Mouse (Mus musculus) kidney, adult 2 months (tissue): ENCODE results near the gene Kcnq1. TPM values are rescaled to one million over a fixed set of nuclear protein-coding genes. Genes with fewer than 3 reads are reported as not detected.

Experiments
- DNase-seq: peaks from one replicate; pipeline ENCODE4 v3.0.0; 2021
- H3K27ac ChIP-seq: fragments of 200-500 bp; 2 replicates; pipeline ENCODE4 v1.5.1; 2012; ENCODE audit warnings: low read depth, low read length, control low read depth, inconsistent platforms; ENCODE audit not compliant: insufficient read depth
- H3K27me3 ChIP-seq: fragments of 200-500 bp; replicated peaks from 2 replicates; pipeline ENCODE4 v1.6.1; 2012; ENCODE audit warnings: mild to moderate bottlenecking, moderate library complexity, low read length, inconsistent platforms; ENCODE audit not compliant: control insufficient read depth, insufficient read depth
- H3K36me3 ChIP-seq: fragments of 200-500 bp; 2 replicates; pipeline ENCODE4 v1.6.1; 2012; ENCODE audit warnings: mild to moderate bottlenecking, moderate library complexity, low read length, inconsistent platforms; ENCODE audit not compliant: control insufficient read depth, insufficient read depth
- H3K4me1 ChIP-seq: fragments of 200-500 bp; 2 replicates; pipeline ENCODE4 v1.6.1; 2011; ENCODE audit warnings: low read length; ENCODE audit not compliant: control insufficient read depth, insufficient read depth
- H3K4me3 ChIP-seq: fragments of 200-500 bp; 2 replicates; pipeline ENCODE4 v1.5.1; 2011; ENCODE audit warnings: mild to moderate bottlenecking, low read depth, low read length, control low read depth; ENCODE audit not compliant: insufficient read depth
- CTCF ChIP-seq: fragments of 200-500 bp; conservative IDR thresholded peaks from 2 replicates; pipeline ENCODE4 v1.5.1; 2011; ENCODE audit warnings: low read depth, mild to moderate bottlenecking, control low read depth, low read length, moderate library complexity, mixed read lengths; ENCODE audit not compliant: insufficient read depth, insufficient read length
- POLR2A ChIP-seq: fragments of 200-500 bp; IDR thresholded peaks from one replicate; pipeline ENCODE4 v1.6.1; 2011; ENCODE audit warnings: low read depth, low read length, control low read depth
- WGBS: fragments of 180-500 bp; shearing (Covaris S2); methylation state at CpG from one replicate; pipeline ENCODE4 v1.1.7; 2018; 5-methylcytosine and 5-hydroxymethylcytosine counted together
- polyA plus RNA-seq: library from polyadenylated mRNA; depleted of rRNA; stranded (reverse); fragments of >200 nt; gene quantifications from 2 replicates; pipeline ENCODE4 v1.2.3, GENCODE M21; 2012

Kcnq1 gene
- polyA plus RNA-seq, 1 experiment, result 24.0 TPM

DNA sequence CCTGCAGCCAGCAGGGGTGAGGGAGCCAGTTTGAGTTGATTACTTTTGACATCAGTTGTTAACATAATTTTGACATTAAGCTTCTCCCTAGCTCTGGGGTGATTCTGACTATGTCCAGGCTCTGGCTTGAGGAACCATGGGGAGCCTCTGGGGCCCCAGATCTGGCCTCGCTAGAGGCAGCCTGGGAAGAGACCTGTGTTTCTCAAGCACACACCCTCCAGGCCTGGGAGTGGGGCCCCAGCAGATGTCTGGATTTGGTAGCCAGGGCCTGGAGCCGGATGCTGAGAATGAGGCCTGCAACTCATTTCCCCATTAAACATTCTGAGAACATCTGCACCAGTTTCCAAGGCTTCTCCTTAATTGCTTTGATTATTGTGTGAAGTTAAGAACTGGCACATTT is 145.0 kb downstream of the Kcnq1 start:
- Histone ChIP-seq H3K4me3 (no peak overlapping the region), H3K36me3 (peaks cover 2% of the 10 kb centered on the region; the same call in 1 of the 2 replicates), H3K4me1 (no peaks in the 10 kb centered on the region), H3K27ac (no peak overlapping the region), H3K27me3 (no peaks in the 10 kb centered on the region)
- DNase-seq, result no peak
- WGBS, result 97% methylated on average over 2 of the region's 2 CpGs
- TF ChIP-seq CTCF (no peak), POLR2A (no peak)

DNA sequence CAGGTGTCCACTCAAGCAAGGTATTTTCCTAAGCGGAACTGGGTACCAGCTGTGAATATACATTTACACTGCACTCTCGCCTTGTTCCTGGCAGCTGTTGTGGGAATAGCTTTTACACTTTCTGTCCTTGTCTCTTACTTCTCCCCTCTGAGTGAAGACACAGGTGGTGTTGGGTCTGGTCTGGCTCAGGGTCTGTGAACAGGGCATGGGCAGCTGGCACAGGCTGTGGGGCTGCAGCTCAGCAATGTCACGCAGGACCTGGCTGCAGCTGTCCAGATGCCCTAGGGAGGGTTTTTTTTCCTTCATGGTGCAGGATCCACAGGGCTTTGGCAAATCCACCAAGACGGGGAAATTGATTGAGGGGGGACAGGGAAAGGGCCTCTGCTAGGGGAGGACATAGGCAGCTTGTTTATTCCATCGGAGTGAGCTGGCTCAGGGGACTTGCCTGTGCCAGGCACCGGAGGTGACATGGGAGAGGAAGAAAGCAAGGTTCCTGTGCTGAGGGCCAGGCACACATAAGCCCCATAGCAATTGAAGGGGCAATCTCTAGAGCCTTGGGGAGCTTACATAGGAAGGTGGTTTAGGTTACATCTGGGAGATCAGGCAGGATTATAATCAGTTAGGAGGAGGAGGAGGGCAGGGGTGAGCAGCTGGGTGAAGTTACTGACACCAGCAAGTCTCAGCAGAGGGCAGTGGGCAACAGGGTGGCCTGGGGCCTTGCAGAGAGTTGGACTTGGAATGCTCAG is 147.1 kb downstream of the Kcnq1 start:
- DNase-seq, result no peak
- H3K27me3 ChIP-seq, result no peaks in the 10 kb centered on the region
- WGBS, result 85% methylated on average over 6 of the region's 6 CpGs
- H3K4me1 ChIP-seq, result no peaks in the 10 kb centered on the region
- peaks cover 2% of the 10 kb centered on the region; the same call in 1 of the 2 replicates for H3K36me3 ChIP-seq
- TF ChIP-seq CTCF (no peak), POLR2A (no peak)
- H3K27ac ChIP-seq, result no peak overlapping the region
- no peak overlapping the region for H3K4me3 ChIP-seq

GRCm38 (mm10) chr7:143254901-143255300 is 148.7 kb downstream of the Kcnq1 start:
- H3K36me3 ChIP-seq, result peaks cover 2% of the 10 kb centered on the region; the same call in 1 of the 2 replicates
- DNase-seq, result no peak
- H3K27ac ChIP-seq, result no peak overlapping the region
- TF ChIP-seq CTCF (no peak), POLR2A (no peak)
- 100% methylated on average over 2 of the region's 2 CpGs for WGBS
- no peaks in the 10 kb centered on the region for H3K4me1 ChIP-seq
- no peaks in the 10 kb centered on the region for H3K27me3 ChIP-seq
- no peak overlapping the region for H3K4me3 ChIP-seq

- Histone ChIP-seq H3K4me1 (no peaks in the 10 kb centered on the region), H3K4me3 (no peak overlapping the region), H3K36me3 (no peaks in the 10 kb centered on the region), H3K27me3 (no peaks in the 10 kb centered on the region), H3K27ac (no peak overlapping the region)
- DNase-seq, result no peak
- TF ChIP-seq POLR2A, result no peak
- no peak for TF ChIP-seq CTCF
Observed at GRCm38 (mm10) chr7:143261246-143261645, 155.1 kb downstream of the Kcnq1 start.

GRCm38 (mm10) chr7:143263557-143263956 is 157.4 kb downstream of the Kcnq1 start:
- 63% methylated on average over 3 of the region's 3 CpGs for WGBS
- DNase-seq, result no peak
- H3K4me1 ChIP-seq, result no peaks in the 10 kb centered on the region
- no peak overlapping the region for H3K4me3 ChIP-seq
- no peaks in the 10 kb centered on the region for H3K27me3 ChIP-seq
- no peaks in the 10 kb centered on the region for H3K36me3 ChIP-seq
- TF ChIP-seq POLR2A (no peak), CTCF (no peak)
- H3K27ac ChIP-seq, result no peak overlapping the region

DNA sequence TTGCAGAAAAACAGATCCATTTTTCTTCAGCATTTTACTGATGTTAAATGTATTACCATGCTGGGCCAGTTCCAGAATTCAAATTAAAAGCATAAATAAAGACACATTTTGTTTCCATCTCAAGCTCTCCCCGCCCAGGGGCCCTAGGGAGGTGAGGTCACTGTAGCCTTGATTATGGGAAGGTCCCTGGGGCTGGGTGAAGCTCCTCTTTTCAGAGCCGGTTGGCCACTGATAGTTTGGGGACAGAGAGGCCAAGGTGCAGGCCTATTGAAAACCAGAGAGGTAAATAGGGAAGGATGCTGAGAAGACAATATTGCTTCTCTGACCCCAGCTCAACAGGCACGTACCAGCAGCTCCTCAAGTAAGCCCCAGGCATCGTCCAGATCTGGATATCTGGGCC is 157.8 kb downstream of the Kcnq1 start:
- TF ChIP-seq POLR2A (no peak), CTCF (no peak)
- Histone ChIP-seq H3K4me1 (no peaks in the 10 kb centered on the region), H3K27me3 (no peaks in the 10 kb centered on the region), H3K27ac (no peak overlapping the region), H3K4me3 (no peak overlapping the region), H3K36me3 (no peaks in the 10 kb centered on the region)
- no peak for DNase-seq
- 73% methylated on average over 4 of the region's 4 CpGs for WGBS

GRCm38 (mm10) chr7:143265386-143265785 is 159.2 kb downstream of the Kcnq1 start:
- WGBS, result 90% methylated on average over 11 of the region's 11 CpGs
- no peak overlapping the region for H3K27ac ChIP-seq
- TF ChIP-seq CTCF (no peak), POLR2A (no peak)
- H3K36me3 ChIP-seq, result no peaks in the 10 kb centered on the region
- H3K27me3 ChIP-seq, result no peaks in the 10 kb centered on the region
- no peak for DNase-seq
- no peak overlapping the region for H3K4me3 ChIP-seq
- H3K4me1 ChIP-seq, result no peaks in the 10 kb centered on the region
